Mouse (Mus musculus) c-Kit-negative CD71-positive TER-119-positive erythroid progenitor cells, embryonic 14.5 days (primary cell): ENCODE results near the gene Ubtf.
A peak's percentile ranks its signal among the peaks of the same experiment; 100 is the strongest.

Experiments used
- DNase-seq: peaks from one replicate; pipeline ENCODE4 v3.0.0-alpha.2; 2013; ENCODE audit warnings: low read depth, low spot score

Ubtf gene

DNA sequence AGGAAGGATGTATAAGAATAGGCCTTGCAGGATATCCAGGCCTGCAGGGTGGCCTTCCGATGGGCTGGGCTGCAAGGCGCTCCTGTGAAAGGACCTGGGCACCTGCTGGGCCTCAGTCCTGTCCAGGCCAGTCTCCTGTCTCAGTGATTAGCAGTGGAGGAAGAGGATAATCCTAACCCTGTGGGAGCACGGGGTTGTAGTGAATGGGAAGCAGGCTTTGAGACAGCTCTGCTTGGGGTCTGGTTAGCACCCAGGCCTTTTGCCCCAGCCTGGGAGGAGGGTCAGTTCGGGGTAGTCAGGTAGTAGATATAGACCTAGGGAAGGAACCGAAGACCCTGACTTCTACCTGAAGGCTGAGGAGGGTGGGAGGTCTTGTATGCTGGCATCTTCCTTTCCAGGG, 28.1 kb upstream of the Ubtf start:
- no peak for DNase-seq

DNA sequence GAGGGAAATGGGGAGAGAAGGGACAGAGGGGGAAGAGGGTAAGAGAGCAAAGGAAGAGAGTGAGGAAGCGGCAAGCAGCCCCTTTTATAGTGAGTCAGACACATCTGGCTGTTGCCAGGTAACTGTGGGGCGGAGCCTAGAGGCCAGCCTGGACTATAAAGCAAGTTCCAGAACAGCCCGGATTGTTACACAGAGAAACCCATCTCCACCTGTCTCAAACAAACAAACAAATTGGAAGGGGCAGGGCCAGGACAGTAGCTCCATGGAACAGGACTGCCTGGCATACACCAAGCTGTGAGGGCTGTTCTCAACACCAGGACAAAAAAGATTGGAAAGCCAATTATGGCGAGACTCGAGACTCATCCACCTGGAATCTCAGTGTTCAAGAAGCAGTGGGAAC, 27.4 kb upstream of the Ubtf start:
- DNase-seq = peak; percentile 38

DNA sequence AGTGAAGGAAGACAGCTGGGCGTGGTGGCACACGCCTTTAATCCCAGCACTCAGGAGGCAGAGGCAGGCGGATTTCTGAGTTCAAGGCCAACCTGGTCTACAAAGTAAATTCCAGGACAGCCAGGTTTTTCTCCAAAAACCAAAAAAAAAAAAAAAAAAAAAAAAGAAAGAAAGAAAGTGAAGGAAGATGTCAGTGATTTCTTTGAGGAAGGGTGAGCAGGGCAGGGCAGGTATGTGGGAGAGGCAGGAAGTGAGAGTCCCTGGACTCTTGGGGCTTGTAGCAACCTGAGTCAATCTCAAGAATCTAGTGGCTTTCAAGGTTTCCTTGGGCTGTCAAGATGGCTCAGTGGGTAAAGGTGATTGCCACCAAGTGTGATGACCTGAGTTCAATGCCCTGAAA, 24.9 kb upstream of the Ubtf start:
- DNase-seq = no peak

DNA sequence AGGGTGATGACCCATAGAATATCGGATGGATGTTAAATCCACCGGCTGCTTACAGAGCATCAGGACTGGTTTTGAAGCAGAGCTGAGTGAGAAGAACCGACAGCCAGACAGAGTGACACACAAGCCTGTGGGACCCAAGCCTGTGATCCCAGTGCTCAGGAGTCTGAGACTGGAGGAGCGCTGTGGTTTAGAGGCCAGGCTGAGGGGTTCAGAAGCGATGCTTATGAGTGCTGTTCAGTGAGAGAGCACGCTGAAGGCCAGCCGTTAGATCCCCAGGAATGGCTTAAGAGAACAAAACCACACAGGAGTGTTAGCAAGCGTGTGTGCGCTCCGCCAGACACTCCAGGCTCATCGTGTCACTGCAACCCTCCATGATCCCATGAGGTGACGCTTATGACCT, 23.2 kb upstream of the Ubtf start:
- no peak for DNase-seq

DNA sequence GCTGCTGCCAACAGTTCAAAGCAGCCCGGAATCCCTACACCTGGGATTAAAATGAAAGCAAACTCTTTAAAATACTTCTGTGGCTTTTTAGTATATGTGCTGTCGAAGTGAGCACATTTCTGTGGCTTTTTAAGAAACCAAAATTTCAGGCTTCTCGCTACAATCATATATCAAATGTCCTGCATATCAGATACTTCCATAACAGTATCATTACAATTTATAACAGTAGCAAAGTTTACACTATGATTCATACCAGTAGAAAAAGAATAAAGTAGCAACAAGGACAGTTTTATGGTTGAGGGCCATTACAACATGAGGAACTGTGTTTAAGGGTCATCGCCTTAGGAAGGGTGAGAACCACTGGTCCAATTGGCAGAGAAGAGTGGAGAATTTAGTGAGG, 21.6 kb upstream of the Ubtf start:
- no peak for DNase-seq

DNA sequence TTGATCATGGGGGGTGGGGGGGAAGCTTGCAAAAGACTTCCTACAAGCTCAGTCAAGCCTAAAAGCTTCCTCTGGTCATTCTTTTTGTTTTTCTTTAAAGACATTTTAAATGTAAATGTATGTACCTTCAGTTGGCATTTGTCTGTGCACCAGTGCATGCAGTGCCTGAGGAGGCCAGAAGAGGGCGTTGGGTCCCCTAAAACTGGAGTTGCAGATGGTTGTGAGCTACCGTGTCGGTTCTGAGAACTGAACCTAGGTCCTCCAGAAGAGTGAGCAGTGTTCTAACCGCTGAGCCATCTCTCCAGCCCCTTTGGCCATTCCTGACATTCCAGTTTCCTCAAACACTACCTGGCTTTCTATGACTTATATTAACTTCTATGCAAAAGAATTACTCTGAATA, 20.1 kb upstream of the Ubtf start:
- DNase-seq = no peak

DNA sequence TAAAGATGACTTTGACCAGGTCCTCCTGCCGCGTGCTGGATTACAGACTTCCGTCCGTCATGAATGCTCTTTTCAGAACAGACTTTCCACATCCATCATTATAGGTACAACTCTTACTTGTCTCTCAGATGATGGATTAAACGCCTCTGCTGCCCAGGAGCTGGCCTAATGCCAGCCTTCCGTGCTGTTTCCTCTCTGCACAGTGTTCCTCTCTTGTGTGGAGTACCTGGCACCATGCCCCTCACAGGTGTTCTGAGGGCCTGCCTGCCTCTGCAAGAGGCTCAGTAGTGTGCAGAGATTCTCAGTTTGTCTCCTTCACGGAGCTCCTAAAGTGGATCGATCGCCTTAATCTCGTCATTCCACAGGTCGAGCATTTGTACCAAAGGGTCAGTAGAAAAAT, 19.7 kb upstream of the Ubtf start:
- DNase-seq = no peak

DNA sequence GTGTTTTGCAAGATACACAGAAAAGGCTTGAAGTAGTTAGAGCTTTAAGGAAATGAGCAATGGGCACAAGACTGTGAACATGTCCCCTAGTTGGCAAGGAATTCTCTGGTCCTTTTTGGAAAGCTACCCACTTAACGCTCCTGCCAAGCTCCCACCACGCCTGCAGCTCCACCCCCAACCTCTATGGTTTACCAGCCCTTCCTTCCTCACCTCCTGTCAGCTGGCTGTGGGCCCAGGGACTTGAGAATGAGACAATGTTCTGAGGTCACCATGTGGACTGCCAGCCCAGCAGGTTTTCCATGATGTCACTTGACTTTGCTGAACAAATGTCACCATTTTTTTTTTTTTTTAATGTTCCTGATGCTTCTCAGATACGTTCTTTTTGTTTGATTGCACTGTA, 19.0 kb upstream of the Ubtf start:
- no peak for DNase-seq

DNA sequence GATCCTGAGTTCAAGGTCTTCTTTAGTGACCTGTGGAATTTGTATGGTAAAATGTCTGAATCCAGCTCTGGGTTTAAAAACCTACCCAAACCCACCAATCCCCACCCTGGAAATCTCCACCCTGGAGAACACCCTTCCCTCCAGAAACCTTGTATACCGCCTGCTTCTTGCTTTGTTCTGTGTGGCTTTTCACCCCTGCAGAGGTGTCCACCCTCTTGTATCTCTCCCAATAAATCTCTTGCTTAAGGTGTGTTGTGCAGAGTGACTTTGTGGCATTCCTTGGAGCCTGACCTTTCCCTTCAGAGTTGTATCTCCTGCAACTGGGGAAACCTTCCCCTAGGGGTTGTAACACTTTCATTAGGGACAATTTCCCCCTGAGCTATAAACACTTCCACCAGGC, 18.4 kb upstream of the Ubtf start:
- DNase-seq = no peak

DNA sequence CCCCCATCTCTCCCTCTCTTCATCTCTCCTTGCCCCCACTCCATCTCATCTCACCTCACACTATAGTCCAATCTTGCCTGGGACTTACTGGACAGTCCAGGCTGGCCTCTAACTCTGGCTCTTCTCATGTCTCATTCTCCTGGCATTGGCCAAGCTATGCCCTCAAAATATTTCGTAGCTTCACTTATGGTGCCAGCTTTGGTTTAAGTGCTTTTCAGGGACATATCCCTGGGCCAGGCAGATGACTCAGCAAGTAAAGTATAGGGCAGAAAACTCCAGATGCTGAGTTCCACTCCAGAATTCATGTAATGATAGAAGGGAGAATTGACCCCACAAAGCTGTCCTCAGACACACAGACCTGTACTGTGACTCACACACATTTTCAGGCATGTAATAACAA, 16.6 kb upstream of the Ubtf start:
- no peak for DNase-seq

DNA sequence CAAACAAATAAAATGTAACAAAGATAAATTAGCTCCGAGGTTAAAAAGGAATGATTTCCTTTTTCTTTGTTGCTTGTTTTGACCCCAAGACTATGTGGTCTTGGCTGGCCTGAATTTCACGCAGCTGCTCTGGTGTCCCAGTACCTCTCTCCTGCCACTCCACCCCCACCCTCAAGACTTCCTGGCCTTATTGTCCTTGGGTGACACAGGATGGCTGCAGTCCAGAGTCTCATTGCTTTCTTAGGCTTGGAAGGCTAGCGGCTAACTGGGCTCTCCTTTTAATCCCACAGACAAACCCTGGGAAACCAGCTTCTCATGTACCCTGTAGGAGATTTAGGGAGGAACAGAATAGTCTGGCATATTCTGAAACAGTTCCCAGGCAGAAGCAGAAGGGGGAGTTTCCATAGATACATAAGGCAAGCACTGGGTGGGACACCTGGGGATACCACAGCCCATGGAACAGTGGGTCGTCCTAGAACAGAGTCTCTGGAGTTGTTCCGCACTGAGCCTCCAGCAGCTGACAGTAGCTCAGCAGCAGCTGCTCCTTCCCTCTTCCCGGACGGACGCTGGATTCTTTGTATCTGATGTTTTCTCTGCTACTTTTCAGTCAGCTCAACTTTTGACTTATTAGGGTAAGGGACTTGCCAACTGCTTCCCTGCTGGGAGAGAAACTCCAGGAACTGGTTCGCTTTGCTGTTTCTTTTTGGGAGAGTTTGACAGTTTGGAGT, 15.6 kb upstream of the Ubtf start:
- no peak for DNase-seq

DNA sequence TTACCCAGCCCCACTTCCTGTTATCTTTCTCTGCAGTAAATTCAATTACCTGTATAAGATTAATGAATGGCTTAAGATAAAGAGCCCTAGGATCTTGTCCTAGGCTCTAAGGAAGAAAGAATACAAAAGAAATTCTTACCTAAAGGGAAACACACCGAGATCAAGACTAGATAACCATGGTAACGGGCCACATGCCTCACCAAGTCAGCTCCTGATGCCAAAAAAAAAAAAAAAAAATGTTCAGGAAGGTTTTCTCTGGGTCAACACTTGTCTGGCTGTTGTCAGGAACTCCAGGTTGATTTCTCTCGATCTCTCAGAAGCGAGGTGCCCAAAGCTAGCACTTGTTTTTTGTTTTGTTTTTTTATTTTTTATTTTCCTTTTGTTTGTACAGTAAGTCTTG, 14.5 kb upstream of the Ubtf start:
- DNase-seq = no peak

DNA sequence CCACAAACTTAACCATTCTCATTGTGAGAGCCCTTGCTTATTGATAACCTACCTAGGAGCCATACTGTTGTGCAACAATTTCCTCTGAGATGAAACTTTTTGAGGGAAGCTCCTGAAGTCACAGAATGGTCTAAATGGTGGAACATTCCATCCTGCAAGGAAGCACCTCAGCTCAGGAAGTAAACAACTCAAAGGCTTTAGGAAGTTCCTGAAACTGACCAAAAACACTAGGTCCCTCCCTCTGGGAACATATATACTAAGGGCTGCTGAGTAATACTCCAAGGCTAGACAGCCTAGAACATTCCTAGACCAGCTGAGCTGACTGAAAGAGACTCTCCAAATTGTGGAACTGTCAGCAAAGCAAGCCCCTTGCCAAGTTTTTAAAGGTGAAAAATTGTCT, 13.5 kb upstream of the Ubtf start:
- DNase-seq = no peak

DNA sequence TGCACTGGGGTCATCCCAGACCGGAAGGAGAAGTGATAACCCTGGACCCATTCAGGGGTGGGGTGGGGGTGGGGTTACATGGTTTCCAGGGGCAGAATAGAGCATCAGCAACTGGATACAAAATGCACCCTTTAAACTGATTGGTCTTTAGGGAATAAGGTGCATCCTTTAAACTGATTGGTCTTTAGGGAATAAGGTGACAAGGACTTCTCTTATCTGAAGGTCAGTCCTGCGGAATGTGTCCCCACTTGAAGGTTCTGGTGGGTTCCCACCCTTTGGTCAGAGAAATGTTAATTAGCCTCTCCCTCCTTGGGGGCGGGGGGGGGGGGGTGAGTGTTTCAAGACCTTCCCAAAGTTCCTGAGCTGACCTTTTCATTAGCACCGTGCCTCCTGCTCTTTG, 12.3 kb upstream of the Ubtf start:
- DNase-seq = no peak

DNA sequence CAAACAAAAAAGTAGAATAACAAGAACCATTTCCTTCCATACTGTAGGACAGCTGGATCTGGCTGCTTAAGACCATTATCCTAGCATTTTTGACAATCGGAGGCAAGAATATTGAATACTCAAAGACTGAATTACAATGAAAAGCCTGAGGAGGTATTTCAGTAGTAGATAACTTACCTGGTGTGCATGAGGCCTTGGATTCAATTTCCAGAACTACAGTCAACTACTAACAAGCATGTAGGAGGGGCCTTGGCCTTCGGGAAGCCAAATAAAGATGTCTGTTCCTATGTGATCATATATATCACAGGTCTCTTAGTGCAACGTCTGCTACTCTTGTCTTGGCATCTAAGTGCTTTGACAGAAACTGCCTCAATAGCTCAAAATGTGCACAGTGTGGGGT, 10.5 kb upstream of the Ubtf start:
- no peak for DNase-seq

DNA sequence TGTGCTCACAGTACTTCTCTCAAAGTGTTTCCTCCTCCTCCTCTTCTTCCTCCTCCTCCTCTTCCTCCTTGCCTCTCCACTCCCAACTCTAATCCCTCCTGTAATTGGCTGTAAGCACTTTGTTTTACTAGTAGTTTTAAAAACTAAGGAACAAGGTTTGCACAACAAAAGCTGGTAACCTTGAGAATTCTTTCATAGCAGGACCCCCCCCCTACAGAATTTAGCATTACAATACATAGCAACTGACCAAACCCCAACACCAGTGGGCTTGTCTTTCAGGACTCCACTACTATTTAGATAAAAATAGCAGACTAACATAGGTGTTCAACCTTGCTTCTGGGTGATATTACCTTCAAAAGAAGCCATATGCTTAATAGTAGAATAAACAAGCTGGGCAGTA, 10.0 kb upstream of the Ubtf start:
- DNase-seq = no peak

DNA sequence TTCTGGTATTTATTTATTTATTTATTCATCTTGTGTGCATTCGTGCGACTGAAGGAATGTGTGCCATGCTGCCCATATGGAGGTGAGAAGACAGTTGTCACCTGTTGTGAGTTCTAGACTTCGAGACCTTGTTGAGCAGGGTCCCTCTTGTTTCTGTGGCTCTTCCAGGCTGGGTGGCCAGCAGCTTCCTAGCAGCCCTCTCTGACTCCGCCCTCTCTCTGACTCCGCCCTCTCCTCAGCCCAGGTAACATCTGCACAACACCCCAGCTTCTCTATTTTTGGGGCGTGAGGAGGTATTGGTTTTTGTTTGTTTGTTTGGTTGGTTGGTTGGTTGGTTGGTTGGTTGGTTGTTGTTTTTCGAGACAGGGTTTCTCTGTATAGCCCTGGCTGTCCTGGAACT, 8.3 kb upstream of the Ubtf start:
- no peak for DNase-seq

DNA sequence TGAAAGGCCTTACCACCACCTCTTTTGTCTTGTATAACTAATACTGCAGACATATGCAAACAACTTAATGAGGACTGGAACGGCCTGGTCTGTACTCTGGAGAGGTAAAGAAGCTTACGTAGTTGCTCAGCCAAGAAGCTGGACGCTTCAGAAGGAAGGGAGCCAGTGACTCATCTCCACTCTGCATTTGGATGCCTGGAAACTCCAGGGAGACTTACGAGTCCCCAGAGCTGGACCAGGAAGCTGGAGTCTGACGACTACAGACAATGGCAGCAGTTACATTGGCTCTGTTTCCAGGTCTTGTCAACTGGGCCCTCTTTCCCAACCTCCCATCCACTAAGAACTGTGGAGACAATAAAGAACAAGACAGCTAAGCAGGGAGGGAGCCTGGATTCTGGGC, 7.7 kb upstream of the Ubtf start:
- no peak for DNase-seq

DNA sequence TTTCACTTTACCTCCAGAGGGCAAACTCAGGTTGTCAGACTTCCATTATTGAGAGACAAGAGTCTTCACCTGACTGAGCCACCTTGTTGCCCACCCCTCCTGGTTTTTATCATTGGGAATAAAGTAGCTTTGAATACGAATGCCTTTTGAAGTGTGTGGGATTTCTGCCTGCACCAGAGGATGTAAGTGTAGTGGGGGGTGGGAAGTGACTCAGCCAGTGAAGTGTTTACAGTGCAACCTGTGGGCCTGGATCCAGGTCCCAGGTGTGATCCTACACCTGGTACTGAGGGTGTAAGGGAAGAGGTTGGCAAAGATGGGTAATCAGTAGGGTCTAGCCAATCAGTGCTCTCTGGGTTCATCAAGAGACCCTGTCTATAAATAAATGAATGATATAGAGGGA, 4.0 kb upstream of the Ubtf start:
- no peak for DNase-seq

DNA sequence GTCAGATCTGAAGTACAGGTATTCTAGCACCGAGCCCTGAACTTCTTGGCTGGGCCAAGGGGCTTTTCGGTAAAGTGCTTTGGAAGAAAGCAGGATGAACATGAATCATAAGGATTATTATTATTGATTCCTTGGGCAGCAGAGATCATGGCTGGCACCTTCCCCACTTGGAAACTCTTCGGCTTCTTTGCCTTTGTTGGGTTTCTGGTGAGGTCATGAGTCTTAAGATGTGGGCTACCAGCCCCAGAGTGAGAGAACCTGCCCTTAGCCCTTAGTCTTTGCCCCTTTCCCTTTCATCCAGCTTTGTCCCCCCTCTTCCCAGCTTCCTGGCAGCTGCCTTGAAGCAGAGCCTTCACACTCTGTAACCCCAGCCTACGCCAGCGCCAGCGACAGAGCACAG, 2.4 kb upstream of the Ubtf start:
- DNase-seq = no peak

DNA sequence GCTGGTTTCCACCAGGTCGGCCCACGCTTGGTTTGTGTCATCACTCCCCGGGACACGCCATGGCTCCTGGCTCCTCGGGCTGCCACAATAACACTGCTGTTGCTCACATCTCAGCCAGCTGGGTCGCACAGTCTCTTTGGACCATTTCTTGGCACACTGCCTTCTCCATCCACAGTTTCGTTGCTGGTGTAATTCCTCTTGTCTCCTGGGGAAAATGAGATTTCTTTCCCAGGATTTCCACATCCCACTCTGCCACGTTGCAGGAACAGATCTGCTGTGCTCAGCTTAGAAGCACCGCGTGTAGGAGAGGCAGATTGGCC, 1.1 kb upstream of the Ubtf start:
- DNase-seq = no peak

DNA sequence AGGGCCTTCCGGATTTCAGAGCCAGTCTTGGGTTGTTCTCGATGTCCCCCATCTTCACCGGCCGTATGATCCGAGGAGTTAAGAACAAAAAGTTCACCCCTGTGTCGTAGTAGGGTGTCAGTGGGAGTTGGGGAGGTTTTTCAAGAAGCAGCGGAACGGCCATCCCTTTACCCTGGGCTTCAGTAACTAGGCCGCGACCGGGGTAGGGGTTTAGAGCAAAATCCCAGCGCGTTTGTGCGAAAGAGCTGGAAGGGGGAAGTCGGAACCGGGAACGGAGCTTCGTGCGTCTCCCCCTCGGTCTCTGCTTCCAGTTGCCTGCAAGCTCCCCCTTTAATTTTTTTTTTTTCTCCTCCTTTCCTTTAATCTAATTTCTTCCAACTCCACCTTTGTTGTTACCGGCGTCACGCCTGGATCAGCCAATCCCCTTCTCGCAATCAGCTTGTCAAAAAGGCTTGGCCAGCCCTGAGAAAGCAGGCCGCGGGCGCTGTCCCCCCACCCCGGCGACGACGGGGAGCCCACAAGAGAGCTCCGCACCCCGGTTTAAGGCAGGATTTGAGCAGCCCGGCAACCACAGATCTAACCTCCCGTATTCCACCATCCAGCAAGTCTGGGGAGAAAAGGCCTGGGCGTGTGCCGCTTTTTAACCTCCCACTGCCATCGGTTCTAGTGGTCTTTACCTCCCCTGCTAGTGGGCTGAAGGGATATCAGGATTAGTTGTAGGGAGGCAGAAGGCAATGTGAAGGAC, 571 bp upstream of the Ubtf start:
- peak; percentile 75 for DNase-seq

DNA sequence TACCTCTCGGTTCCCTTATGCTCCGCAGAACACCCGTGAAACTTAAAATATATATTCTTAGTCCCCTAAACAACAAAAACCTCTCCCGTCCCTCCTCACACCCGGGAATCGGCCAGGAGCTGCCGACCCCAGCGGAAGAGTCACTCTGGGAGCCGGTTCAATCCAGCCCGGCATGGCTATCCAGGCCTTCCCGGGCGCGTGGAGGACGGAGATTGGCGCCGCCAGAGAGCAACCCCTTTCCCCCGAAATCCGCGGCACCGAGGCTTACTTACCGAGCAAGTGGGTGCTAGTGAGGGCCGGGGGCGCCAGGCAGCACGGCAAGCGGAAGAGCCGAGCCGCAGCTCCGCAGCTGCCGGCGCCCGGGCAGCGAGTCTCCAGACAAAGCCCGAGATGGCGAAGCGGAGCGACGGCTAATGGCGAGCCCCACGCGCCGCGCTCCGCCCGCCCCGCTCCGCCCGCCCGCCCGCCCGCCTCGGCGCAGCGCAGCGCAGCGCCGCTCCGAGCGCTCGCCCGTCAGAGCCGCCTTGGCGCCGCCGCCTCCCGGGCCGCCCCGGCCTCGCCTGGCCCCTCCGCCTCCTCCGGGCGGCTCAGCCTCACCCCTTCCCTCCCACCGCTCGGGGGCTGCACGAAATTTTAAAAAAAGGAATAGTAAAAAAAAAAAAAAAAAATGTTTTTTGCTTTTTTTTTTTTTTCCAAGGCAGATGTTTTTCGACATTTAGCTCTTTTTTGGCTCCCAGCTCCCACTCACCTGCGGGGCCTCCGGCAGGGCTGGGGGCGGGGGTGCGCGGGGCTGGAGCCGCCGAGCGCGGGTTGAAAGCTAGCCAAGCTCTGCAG, 749 bp downstream of the Ubtf start:
- peak; percentile 59 for DNase-seq
